Mouse (Mus musculus) G1E-ER4 (cell line): ENCODE results near the gene Glipr1. TPM values are rescaled to one million over a fixed set of nuclear protein-coding genes. Genes with fewer than 3 reads are reported as not detected.

Source experiments
- GATA1 ChIP-seq: IDR thresholded peaks from one replicate; pipeline ENCODE4 v1.8.0; 2012; ENCODE audit warnings: low read length, inconsistent platforms
- polyA plus RNA-seq: library from polyadenylated mRNA; stranded (reverse); fragments of >175 nt; gene quantifications from 2 replicates; pipeline ENCODE4 v1.2.3, GENCODE M21; 2012

Gene Glipr1
- polyA plus RNA-seq, 1 experiment, result not detected

DNA sequence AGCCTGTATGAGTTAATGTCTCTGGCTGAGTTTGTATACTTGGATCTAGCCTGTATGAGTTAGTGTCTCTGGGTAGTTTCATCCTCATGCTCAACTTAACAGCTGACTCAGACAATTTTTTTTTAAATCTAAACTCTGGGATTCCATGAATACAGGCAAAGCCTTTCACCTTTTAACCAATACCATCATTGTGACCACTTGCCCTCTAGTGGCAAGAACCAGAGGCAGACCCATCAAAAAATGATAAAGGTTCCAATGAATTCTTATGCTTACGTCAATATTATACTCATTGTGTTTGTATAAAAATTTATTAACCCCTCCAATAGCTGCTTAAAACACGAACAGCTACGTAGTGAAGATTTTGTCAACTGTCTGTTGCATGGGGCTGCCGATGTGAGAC, 36.0 kb downstream of the Glipr1 start:
- no peak for TF ChIP-seq GATA1

DNA sequence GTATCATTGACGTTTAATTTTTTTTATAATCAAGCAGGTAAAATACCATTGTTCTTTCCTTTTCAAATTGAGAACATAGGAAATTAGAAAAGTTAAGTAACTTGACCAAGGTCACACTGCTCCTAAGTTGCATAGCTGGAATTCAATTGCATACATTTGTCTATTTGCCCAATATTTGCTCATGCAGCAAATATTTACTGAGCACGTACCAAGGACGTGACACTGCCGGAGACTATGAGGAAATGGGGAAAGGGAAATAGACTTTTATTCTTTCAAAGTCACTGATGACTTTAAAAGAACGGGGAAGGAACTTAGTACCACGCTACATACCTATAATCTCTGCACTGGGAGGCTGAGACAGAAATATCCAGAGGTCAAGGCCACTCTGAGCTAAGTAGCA, 42.0 kb downstream of the Glipr1 start:
- no peak for TF ChIP-seq GATA1

GRCm38 (mm10) chr10:111959353-111959752, 43.1 kb downstream of the Glipr1 start:
- no peak for TF ChIP-seq GATA1

DNA sequence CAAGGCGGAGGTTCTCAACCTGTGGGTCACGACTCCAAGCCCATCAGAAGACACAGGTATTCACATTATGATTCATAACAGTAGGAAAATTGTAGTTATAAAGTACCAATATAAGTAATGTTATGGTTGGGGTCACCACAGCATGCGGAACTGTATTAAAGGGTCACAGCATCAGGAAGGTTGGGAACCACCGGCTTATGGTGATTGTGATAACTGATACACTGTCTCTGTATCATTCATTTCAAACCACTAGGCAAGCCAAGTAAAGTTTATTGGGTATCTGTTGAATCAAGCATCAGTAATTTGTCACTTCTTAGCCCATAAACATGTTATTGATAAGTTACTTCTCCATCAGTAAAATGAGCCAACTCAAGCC, 44.4 kb downstream of the Glipr1 start:
- no peak for TF ChIP-seq GATA1

DNA sequence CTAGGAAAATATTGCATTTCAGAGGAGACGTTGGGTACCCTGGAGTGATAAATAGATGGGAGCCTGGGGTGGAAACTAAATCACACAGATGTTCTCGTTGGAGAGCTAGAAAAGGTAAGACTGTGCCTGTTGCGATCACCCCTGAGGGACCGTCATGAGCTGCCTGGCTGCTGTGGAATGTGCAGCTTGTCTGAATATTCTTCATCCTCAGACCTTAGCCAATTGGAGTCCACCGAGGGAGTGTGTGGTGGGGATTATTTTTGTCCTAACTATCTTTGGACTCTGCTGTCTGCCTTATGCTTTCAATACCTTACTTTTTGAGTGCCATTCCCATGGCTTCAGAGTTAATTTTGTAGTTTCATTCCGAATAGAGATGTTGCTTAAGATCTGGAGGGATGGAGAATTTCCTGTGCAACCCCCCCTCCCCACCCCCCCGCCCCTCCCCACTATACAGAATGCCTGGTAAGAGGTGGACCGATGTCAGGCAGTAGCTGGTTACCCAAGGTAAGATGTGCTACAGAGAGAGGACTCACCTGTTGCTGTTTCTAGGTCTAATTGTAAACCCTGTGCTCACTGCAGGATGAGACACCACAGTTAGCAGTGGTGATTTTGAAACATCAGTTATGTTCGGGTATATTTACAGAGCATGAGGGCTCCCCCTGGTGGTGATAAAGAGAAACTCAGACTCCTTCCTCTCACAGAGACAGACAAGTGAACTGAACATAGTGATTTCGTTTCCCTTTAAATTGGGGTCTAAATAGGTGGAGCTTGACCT, 45.0 kb downstream of the Glipr1 start:
- TF ChIP-seq GATA1, result no peak

GRCm38 (mm10) chr10:111955836-111956235, 46.6 kb downstream of the Glipr1 start:
- no peak for TF ChIP-seq GATA1

- TF ChIP-seq GATA1, result no peak
Observed at GRCm38 (mm10) chr10:111949008-111949407, 53.4 kb downstream of the Glipr1 start.

DNA sequence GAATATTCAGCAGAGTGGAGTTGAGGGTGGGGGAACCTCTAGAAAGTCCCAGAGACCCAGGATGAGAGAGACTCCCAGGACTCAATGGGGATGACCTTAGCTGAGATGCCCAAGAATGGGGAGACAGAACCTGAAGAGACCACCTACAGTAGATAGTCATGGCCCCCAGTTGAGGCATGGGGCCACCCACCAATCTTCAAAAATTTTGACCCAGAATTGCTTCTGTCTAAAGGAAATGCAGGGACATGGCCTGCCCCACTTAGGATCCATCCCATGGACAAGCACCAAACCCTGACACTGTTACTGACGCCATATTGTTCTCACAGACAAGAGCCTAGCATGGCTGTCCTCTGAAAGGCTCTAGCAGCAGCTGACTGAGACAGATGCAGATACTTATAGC, 54.4 kb downstream of the Glipr1 start:
- TF ChIP-seq GATA1, result no peak

DNA sequence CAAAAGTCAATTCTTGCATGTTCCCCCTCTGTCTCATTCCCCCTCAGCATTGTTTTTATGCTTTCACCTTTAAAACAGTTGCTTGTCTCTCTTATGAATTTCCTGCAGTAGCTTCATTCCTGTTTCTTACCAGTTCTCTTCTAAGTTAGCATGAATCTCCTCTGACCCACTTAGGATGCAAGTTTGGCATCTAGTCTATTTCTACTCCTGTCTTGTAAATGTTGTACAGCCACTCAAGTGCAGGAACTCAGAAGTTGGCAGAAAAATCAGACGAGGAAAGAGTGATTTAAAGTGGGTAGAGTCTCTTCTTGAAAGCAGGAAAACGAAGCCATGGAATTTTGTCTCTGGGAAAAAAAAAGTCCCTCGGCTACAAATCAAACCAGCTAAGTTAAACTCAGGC, 56.9 kb downstream of the Glipr1 start:
- no peak for TF ChIP-seq GATA1

DNA sequence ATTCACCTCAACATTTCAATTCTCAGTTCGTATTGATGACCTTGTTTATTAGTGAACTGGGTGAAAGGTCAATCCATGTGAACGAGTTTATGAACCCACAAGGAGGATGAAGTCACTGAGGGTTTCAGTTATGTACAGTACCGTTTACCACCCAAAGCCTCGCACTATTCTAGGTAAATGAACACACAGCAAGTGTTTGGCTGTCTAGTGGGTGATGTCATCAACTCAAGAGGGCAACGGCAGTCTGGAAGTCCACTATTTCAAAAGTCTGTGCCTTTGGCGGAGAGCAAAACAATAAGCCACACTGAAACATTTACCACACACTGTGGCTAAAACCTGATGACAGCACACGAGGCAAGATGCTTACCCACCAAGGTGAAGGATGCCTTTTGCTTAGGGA, 59.4 kb downstream of the Glipr1 start:
- TF ChIP-seq GATA1, result no peak

DNA sequence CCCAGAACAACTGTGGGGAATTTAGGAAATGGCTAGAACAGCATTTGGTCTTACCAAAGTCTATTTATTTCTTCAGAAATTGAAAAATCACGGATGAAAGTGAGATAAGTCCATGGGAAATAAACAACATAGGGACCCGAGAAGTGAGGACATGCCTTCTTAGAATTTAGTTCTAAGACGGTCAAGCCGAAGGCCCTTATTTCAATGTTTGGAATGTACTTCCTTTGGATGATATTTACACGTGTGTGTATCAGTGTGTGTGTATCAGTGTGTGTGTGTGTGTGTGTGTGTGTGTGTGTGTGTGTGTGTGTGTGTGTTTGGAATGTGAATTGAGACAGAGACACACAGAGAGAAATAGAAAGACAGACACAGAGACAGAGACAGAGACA, 65.3 kb downstream of the Glipr1 start:
- TF ChIP-seq GATA1, result no peak

- TF ChIP-seq GATA1, result no peak
Observed at GRCm38 (mm10) chr10:111936491-111937145, 65.8 kb downstream of the Glipr1 start.

GRCm38 (mm10) chr10:111936021-111936420, 66.4 kb downstream of the Glipr1 start:
- no peak for TF ChIP-seq GATA1

Other genes with a start within 250 kb of the Glipr1 start
- gene Krr1, start 30.0 kb downstream of the Glipr1 start, polyA plus RNA-seq, result 1.7 and 2.3 TPM in 2 replicates
- gene Glipr1l1, start 57.6 kb upstream of the Glipr1 start, polyA plus RNA-seq, result not detected in 2 replicates
- gene Glipr1l2, start 80.7 kb upstream of the Glipr1 start, polyA plus RNA-seq, result not detected in 2 replicates
- gene Glipr1l3, start 157.7 kb upstream of the Glipr1 start, polyA plus RNA-seq, result not detected in 2 replicates
- gene Caps2, start 161.0 kb upstream of the Glipr1 start, polyA plus RNA-seq, result not detected in 2 replicates